Mouse (Mus musculus) intestine, postnatal 0 days (tissue): Measurements from ENCODE around the gene Rassf6. TPM values are rescaled to one million over a fixed set of nuclear protein-coding genes. Genes with fewer than 3 reads are reported as not detected.
A peak's percentile ranks its signal among the peaks of the same experiment; 100 is the strongest.

Source experiments
- ATAC-seq: fragments of 200-750 bp; cut with Nextera tagmentation; 2 replicates; pipeline ENCODE4 v1.8.0; 2017; ENCODE audit warnings: mild to moderate bottlenecking, moderate TSS enrichment, moderate library complexity
- H3K27ac ChIP-seq: fragments of 300-500 bp; sonication (generic); 2 replicates; pipeline ENCODE4 v1.5.1; 2014; ENCODE audit warnings: mild to moderate bottlenecking, low read depth, low read length, moderate library complexity
- H3K27me3 ChIP-seq: fragments of 300-500 bp; sonication (generic); replicated peaks from 2 replicates; pipeline ENCODE4 v1.6.1; 2014; ENCODE audit warnings: low read length, mixed read lengths; ENCODE audit not compliant: control insufficient read depth, insufficient read depth
- H3K36me3 ChIP-seq: fragments of 300-500 bp; sonication (generic); 2 replicates; pipeline ENCODE4 v1.6.1; 2014; ENCODE audit warnings: mild to moderate bottlenecking, moderate library complexity; ENCODE audit not compliant: control insufficient read depth, insufficient read depth
- H3K4me1 ChIP-seq: fragments of 300-500 bp; sonication (generic); replicated peaks from 2 replicates; pipeline ENCODE4 v1.6.1; 2014; ENCODE audit warnings: antibody characterized with exemption, low read length, mixed read lengths; ENCODE audit not compliant: control insufficient read depth, insufficient read depth
- H3K4me2 ChIP-seq: fragments of 300-500 bp; sonication (generic); replicated peaks from 2 replicates; pipeline ENCODE4 v1.6.1; 2014; ENCODE audit warnings: low read depth, mild to moderate bottlenecking, moderate library complexity
- H3K4me3 ChIP-seq: fragments of 300-500 bp; sonication (generic); 2 replicates; pipeline ENCODE4 v1.5.1; 2014; ENCODE audit warnings: low read depth, low read length
- H3K9ac ChIP-seq: fragments of 300-500 bp; sonication (generic); 2 replicates; pipeline ENCODE4 v1.6.1; 2014; ENCODE audit warnings: mild to moderate bottlenecking, low read depth, low read length
- H3K9me3 ChIP-seq: fragments of 300-500 bp; sonication (generic); 2 replicates; pipeline ENCODE4 v1.6.1; 2016; ENCODE audit warnings: mixed run types; ENCODE audit not compliant: control insufficient read depth
- CTCF ChIP-seq: sonication (generic); IDR thresholded peaks from 2 replicates; pipeline ENCODE4 v1.5.1; 2016; ENCODE audit warnings: low read depth, mild to moderate bottlenecking, control low read depth, antibody characterized with exemption, moderate library complexity
- WGBS: fragments of 180-500 bp; shearing (Covaris S2); extraction: QIAGEN DNeasy Blood & Tissue Kit; methylation state at CpG from one replicate; pipeline ENCODE4 v1.1.7; 2014; 5-methylcytosine and 5-hydroxymethylcytosine counted together
- polyA plus RNA-seq: library from polyadenylated mRNA; unstranded; fragments of >200 nt; fragmentation: Nextera tagmentation; extraction: Ambion mirVana; gene quantifications from 2 replicates; pipeline ENCODE4 v1.2.1, GENCODE M21; 2015

Rassf6 gene
- 28.7 and 30.7 TPM in 2 replicates for polyA plus RNA-seq

DNA sequence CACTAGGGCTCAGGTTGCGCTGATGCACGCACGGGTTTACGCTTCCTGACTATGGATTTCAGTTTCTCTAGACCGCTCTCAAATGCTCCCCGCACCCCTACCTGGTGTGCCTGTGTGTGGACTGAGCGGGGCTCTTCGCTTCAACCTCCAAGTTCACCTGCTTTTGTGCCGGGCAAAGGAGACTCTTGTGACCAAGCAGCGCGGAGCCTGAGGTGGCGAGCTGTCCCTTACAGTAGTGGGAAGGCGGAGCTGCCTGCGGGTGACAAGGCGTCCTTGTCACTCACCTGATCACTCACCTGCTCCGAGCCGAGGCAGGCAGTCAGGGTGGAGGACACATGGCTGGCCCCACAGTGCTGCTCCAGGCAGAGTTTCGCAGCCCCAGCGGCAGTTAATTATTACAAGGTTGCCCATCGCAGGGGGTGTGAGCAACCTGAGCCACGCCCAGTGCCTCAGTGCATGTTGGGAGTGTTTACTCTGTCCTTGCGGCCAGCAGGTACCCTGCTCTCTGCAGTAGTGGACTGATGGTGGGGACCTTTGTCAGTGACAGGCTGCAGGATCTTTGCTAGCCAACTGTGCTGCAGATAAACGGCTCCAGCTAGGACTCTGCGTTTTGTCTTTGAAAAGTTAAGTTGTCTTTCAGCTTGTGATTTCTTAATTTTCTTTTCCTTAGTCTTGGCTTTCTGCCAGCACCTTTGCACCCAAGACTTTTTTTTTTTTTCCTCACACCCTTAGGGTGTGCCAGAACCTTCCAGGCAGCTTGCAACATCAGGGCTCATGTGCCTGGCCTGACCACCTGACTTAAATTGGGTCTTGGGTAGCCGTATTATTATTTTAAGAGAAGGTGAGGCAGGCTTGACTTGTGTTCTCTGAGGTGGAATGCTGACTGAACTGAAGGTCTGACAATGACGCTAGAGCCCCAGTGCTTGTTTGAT is at the start of gene Rassf6:
Gene Rassf6 (minus strand): TSS at position 372 of the 932 bp plus-strand sequence.
- 9% methylated on average over 26 of the region's 26 CpGs for WGBS
- no peak for TF ChIP-seq CTCF
- no peaks in the 10 kb centered on the region for H3K36me3 ChIP-seq
- peak within 1 kb of the TSS; percentile 65 for H3K4me2 ChIP-seq
- peak within 1 kb of the TSS; percentile 71 for H3K9ac ChIP-seq
- H3K27ac ChIP-seq = peak within 1 kb of the TSS; percentile 90
- peak; percentile 96 for ATAC-seq
- peak within 1 kb of the TSS; percentile 49 for H3K4me3 ChIP-seq
- H3K27me3 ChIP-seq = no peaks in the 10 kb centered on the region
- no peaks in the 10 kb centered on the region for H3K9me3 ChIP-seq
- no peaks in the 10 kb centered on the region for H3K4me1 ChIP-seq

DNA sequence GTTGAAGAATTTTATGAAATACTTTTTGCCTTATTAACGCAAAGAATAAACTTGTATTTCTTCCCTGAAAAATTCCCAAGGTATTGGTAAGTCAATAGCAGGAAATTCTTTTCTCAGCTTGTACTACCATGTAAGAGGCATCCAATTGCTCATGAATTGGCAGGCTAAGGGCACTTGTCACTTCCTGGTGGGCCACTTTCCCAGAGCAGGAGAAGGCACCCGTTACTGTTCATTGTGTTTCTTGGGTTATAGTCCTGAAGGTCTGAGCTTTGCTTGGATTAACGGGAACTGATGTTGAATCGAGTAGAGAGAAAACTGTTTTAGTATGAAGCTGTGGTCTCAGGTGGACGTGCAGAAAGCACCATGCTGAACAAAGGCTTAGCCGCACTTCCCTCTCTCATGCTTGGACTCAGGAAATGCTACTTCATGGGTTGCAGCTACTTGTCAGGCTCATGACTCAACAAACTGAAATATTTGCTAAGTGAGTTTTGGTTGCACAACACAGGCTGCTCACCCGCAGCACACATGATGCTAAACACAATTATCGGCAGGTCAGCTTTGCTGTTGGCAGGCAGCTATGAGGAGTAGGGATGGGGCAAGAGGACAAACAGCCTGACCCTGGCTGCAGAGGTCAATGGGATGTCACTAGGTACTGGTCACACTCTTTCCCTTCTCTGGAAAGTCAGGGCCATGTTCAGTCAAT is 49.1 kb upstream of the Rassf6 start:
- WGBS = 83% methylated on average over 8 of the region's 8 CpGs
- Histone ChIP-seq H3K4me1 (no peaks in the 10 kb centered on the region), H3K4me2 (no peak overlapping the region), H3K27ac (no peak overlapping the region), H3K4me3 (no peak overlapping the region), H3K9me3 (no peaks in the 10 kb centered on the region), H3K9ac (no peak overlapping the region), H3K27me3 (no peaks in the 10 kb centered on the region), H3K36me3 (no peaks in the 10 kb centered on the region)
- no peak for ATAC-seq
- no peak for TF ChIP-seq CTCF

DNA sequence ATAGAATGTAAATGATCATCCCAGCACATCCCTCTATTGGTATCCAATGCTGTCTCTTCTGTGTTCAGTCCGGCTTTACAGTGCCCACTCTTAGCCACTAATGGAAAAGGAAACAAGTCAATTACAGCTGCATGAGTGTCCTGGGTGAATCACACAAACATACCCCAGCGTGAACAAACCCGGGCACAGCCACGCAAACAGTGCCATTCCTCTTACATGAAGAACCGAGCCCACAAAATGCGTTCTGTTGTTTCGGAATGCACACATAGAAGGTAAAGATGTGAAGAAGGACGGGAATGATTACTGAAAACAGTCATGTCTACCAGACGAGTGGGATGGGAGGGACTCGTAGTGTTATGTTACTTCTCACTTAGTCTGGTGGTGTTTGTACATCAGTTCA is 47.5 kb upstream of the Rassf6 start:
- Histone ChIP-seq H3K4me1 (no peaks in the 10 kb centered on the region), H3K36me3 (no peaks in the 10 kb centered on the region), H3K27me3 (no peaks in the 10 kb centered on the region), H3K4me3 (no peak overlapping the region), H3K4me2 (no peak overlapping the region), H3K27ac (no peak overlapping the region), H3K9me3 (no peaks in the 10 kb centered on the region), H3K9ac (no peak overlapping the region)
- ATAC-seq = no peak
- no peak for TF ChIP-seq CTCF
- 92% methylated on average over 10 of the region's 10 CpGs for WGBS

DNA sequence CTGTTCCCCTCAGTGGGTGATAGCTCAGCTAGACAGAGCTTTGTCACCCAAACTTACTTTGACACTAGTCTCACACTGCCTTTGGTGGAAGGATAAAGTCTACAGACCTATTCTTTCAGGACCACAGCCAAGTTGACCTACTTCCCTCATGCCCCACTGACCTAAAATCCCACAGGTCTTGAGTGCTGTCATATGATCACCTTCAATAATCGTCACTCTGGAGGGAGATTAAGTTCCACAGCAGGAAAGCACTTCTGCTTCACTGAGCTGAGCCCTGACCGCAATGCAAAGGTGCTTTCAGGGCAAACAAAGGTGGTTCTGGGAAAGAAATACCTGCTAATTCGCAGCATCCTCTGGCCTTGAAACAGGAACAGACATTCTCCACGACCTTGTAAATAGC is 44.5 kb upstream of the Rassf6 start:
- Histone ChIP-seq H3K9ac (no peak overlapping the region), H3K36me3 (no peaks in the 10 kb centered on the region), H3K27me3 (no peaks in the 10 kb centered on the region), H3K9me3 (no peaks in the 10 kb centered on the region), H3K4me1 (no peaks in the 10 kb centered on the region), H3K4me2 (no peak overlapping the region), H3K4me3 (no peak overlapping the region), H3K27ac (no peak overlapping the region)
- 55% methylated on average over 4 of the region's 4 CpGs for WGBS
- no peak for ATAC-seq
- no peak for TF ChIP-seq CTCF

DNA sequence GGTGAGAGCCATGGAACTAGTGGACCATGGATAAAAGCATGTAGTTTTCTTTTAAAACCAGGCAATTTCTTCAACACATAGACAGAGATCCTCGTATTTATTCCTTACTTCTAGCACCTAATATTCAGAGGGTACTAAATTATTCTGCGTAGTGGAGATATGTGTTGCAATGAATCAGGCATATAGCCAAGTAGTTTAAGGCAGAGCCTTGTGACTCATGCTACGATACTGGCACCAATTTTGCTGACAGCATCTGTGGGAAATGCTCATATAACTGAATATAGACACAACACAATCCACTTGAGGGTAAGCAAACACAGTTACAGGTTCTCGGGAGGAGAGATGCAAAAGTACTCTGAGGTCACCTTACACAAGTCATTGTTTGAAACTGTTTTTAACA is 41.4 kb upstream of the Rassf6 start:
- WGBS = 81% methylated on average over 4 of the region's 4 CpGs
- Histone ChIP-seq H3K36me3 (no peaks in the 10 kb centered on the region), H3K27ac (no peak overlapping the region), H3K4me3 (no peak overlapping the region), H3K27me3 (no peaks in the 10 kb centered on the region), H3K4me1 (no peaks in the 10 kb centered on the region), H3K9ac (no peak overlapping the region), H3K4me2 (no peak overlapping the region), H3K9me3 (no peaks in the 10 kb centered on the region)
- no peak for ATAC-seq
- no peak for TF ChIP-seq CTCF

DNA sequence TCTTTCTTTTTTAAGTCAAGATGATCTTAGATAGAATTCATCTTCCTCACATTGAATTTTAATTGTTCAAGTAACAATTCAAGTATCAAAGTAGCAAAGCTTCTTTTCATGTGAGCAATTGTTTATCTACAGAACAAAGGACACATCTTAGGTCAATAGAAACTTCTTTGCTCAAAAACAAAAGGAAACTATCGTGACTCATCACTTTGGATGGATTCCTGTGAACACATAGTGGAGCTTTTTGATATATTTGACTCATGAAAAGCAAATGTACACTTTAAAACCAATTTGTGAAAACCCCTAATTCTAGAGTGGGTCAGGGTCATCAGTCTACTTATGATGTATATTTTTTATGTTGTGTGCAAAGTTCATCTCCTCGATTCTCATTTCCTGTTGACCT is 37.1 kb upstream of the Rassf6 start:
- H3K9ac ChIP-seq = no peak overlapping the region
- no peak overlapping the region for H3K4me2 ChIP-seq
- no peaks in the 10 kb centered on the region for H3K36me3 ChIP-seq
- H3K4me1 ChIP-seq = no peaks in the 10 kb centered on the region
- H3K27me3 ChIP-seq = no peaks in the 10 kb centered on the region
- TF ChIP-seq CTCF = no peak
- H3K4me3 ChIP-seq = no peak overlapping the region
- no peak for ATAC-seq
- no peaks in the 10 kb centered on the region for H3K9me3 ChIP-seq
- no peak overlapping the region for H3K27ac ChIP-seq
- 65% methylated on average over 2 of the region's 2 CpGs for WGBS
